Mouse (Mus musculus) hematopoietic stem cell, adult 5-6 weeks (primary cell): ENCODE measurements around the gene Gm13199. TPM values are rescaled to one million over a fixed set of nuclear protein-coding genes. Genes with fewer than 3 reads are reported as not detected.
A peak's percentile ranks its signal among the peaks of the same experiment; 100 is the strongest.

Experiments used
- ATAC-seq, 2 experiments: fragments of 125-278 bp in 1 of 2; replicated peaks in 1 of 2; 2 replicates each; pipeline ENCODE4 v1.8.0; 2016 to 2017; ENCODE audit warnings: inconsistent platforms in 2 of 2, mild to moderate bottlenecking in 2 of 2, moderate number of reproducible peaks in 2 of 2, low read depth in 1 of 2, moderate TSS enrichment in 1 of 2; ENCODE audit not compliant: low FRiP score in 2 of 2, poor library complexity in 2 of 2, severe bottlenecking in 2 of 2, insufficient read depth in 1 of 2, low TSS enrichment in 1 of 2
- total RNA-seq: library from RNA; stranded (forward); fragments of 172-1452, 232-1000 nt; gene quantifications from 2 replicates; pipeline ENCODE4 v1.2.3, GENCODE M21; 2017

The Gm13199 gene
- total RNA-seq: not detected in 2 replicates

DNA sequence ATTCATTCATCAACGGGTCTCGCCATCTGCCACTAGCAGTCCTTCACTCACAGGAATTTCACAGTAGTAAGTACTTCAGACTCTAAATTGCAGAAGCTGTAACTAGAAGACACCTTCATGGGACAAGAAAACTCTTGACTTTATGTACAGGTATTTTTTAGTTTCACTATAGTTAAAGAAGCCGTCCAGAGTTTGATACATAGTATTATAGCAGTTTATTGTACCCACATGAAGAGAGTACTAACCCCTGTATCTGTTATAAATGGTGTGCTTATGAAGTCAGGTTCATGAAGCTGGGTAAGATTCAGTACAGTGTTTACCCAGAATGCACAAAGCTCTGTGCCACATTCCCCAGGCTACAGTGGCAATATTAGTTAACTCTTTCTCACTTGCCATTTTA is at the start of gene Gm13199:
Gene Gm13199, minus strand, starts transcription at position 101 of the 400 bp plus-strand sequence.
- ATAC-seq: no peak

- no peak for ATAC-seq
Observed at GRCm38 (mm10) chr2:5911282-5911965, 48.7 kb upstream of the Gm13199 start.

DNA sequence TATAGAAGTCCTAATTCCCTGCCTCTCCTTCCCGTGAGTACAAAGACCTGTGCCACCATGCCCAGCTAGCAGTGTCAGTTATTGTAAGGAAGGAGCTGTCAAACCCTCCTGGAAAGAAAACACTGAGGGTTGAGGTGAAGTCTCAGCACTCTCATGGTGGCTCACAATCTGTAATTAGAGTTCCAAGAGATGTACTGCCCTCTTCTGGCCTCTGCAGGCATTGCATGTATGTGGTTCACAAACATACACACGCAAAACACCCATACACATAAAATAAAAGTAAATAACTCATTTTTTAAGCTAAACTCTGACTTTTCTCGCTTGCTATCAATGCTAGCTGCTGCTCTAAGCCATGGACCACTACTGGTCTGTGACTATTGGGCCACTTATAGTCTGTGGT is 43.9 kb upstream of the Gm13199 start:
- ATAC-seq: peak in 1 of 2 experiments; percentile 66; a peak in 1 of 4 replicates

DNA sequence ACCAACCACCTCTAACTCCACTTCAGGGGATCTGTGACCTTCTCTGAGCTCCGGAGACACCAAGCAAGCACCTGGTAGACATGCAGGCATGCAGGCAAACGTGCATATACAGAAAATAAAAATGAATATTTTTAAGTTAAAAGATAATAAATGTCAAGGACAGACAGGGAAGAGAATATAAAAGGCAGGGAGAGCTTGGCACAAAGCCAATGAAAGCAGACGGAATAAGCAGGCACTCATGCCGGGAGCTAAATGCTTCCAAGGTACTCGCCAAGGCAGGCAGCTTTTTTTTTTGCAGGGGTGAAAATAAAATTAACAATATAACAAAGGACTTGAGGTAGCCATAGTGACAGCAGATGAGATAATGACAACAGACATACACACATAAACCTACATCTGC is 43.4 kb upstream of the Gm13199 start:
- ATAC-seq: no peak

GRCm38 (mm10) chr2:5900145-5900544 is 37.4 kb upstream of the Gm13199 start:
- peak in 1 of 2 experiments; percentile 57; a peak in 1 of 4 replicates for ATAC-seq

- ATAC-seq: peak; percentile 93 to 98
Observed at GRCm38 (mm10) chr2:5894843-5895570, 32.3 kb upstream of the Gm13199 start, which contains the start of gene Sec61a2. Sec61a2 (minus strand) TSS chr2:5895432.

- no peak for ATAC-seq
Observed at GRCm38 (mm10) chr2:5894296-5894695, 31.6 kb upstream of the Gm13199 start.

GRCm38 (mm10) chr2:5889412-5889811 is 26.7 kb upstream of the Gm13199 start:
- no peak for ATAC-seq

GRCm38 (mm10) chr2:5888865-5889264 is 26.1 kb upstream of the Gm13199 start:
- no peak for ATAC-seq

- no peak for ATAC-seq
Observed at GRCm38 (mm10) chr2:5877446-5877845, 14.7 kb upstream of the Gm13199 start.

- ATAC-seq: no peak
Observed at GRCm38 (mm10) chr2:5869746-5870145, 7.0 kb upstream of the Gm13199 start.

DNA sequence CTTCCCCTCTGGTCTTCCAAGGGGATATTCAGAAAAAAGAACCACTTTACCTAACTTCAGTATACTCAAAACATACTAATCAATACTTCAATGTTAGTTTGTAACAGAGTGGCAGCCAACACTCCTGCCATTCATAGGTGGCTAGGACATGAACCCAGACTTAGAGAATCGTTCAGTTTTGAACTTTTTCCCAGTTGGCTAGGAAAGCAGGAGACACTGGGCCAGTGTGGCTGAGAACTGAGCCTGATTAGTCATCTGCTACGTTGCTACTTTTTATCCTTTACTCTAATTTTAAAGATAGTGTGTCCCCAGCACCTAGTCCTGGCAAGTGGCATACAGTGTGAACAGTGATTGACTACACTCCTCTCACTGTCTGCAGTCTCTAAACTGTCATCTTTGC is 4.9 kb upstream of the Gm13199 start:
- no peak for ATAC-seq

DNA sequence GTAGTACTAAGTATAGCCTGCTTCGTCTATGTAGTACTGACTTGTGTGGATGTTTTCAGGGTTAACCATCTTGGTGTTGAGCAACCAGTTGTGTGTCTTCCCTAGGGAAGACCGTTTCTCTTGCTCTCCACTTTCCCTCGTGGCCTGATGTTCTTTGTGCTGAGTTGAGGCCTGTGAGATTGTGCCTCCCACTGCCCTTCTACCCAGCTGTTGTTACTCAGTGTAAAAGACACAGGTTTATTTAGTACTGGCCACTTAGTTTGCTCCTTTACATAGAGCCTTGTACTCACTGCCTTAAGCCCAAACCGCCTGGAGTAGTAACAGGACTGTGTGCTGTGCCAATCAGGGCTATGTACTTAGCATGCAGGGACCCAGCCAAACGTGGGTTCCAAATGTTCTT is 10.9 kb downstream of the Gm13199 start:
- no peak for ATAC-seq

DNA sequence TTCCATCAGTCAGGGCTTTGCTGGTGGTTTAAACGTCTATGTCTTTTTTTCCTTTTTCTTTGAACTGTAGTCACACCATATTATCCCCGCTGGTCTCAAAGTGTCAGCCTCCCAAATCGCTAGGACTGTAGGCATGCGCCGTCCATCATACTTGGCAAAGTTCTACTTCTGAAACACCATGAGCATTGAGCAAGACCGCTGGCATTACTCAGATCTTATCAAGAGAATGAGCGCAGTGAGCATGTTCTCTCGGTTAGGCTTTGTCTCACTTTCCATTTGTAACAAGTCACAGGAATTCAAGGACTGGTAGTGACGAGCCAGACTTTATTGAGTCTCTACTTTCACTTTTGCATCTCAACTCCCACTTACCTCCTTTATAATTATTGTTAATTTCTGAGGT is 11.6 kb downstream of the Gm13199 start:
- no peak for ATAC-seq

GRCm38 (mm10) chr2:5845826-5846225 is 16.9 kb downstream of the Gm13199 start:
- ATAC-seq: no peak

- ATAC-seq: peak; percentile 97 to 98
Observed at GRCm38 (mm10) chr2:5844873-5845631, 17.7 kb downstream of the Gm13199 start, which contains the start of the genes Nudt5 and Cdc123. Nudt5 (plus strand) TSS chr2:5845019. Cdc123 (minus strand) TSS chr2:5845164.

- ATAC-seq: peak in 1 of 2 experiments; percentile 15; a peak in 2 of 4 replicates
Observed at GRCm38 (mm10) chr2:5844181-5844872, 18.4 kb downstream of the Gm13199 start.
